Mouse (Mus musculus) layer of hippocampus, adult 18-20 months (tissue): ENCODE results near the gene Arhgef25. TPM values are rescaled to one million over a fixed set of nuclear protein-coding genes. Genes with fewer than 3 reads are reported as not detected.

Experiments
- DNase-seq, 2 experiments: peaks; one replicate each; pipeline ENCODE4 v3.0.0; 2022; ENCODE audit warnings: low spot score in 2 of 2
- total RNA-seq, 2 experiments: library from RNA; stranded (reverse); gene quantifications; 2 replicates each; pipeline ENCODE4 v1.2.3; 2021

The Arhgef25 gene
- total RNA-seq, 2 experiments from 2014 or later: 338 to 373 TPM

DNA sequence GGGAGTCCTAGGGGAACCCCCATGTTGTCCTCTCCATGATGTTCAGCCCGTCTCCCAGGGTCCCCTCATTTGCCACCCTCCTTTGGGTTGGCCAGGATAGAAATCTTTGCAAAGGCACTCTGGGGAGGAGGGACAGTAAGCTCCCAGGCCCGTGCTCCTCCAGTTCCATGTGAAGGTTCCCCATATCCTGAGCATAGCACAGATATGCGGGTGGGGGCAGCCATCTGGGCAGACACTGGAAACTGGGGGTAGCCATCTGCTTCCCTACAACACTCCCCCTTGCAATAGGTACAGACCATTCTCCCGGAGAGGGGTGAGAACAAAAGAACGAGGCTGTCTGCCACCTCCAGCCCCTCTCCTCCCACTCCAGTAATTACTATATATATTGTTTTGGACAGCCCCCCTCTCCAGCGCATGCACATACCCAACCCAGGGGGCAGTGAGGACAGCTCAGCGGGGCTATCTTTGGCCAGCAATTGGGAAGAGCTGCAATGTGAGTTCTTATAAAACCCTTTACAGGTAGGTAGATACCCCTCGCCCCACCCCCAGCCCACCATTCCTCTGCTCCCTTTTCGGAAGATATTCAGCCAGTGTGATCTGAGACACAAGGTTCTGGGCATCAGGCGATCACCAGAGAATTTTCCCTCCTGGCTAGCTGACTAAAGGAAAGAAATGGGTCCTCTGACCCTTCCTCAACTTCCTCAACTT, 2.4 kb downstream of the Arhgef25 start:
- DNase-seq: peak; percentile 89 to 95

DNA sequence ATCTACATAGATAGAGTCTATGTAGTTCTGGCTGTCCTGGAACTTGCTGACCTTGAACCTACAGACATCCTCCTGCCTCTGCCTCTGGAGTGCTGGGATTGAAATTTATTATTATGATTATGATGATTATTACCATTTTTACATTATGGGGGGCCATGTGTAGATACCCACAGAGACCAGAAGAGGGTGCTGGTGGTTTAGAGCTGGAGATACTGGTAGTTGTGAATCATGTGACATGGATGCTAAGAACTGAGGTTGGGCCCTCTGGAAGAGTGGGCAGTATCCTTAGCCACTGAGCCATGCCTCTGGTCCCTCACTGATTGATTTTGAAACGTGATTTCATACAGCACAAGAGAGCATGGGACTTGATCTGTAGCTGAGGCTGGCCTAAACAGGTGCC, 3.4 kb downstream of the Arhgef25 start:
- no peak for DNase-seq

DNA sequence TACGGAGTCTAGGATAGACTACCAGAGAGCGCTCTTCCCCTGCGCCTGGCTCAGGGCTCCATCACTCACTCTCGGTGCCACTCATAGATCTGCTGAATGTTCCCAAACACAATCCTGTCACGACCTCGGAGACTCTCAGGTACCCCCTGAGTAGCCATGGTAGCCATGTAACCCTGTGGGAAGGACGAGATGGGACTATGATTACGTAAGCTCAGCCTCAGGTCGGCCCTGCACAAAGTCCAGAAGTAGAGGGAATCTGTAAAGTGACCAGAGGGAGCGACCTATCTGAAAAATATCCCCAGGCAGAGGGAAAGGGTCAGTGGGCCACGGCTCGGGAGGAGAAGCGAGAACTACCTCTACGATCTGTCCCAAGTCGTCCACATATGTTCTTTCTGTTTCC, 4.4 kb downstream of the Arhgef25 start:
- DNase-seq: no peak

DNA sequence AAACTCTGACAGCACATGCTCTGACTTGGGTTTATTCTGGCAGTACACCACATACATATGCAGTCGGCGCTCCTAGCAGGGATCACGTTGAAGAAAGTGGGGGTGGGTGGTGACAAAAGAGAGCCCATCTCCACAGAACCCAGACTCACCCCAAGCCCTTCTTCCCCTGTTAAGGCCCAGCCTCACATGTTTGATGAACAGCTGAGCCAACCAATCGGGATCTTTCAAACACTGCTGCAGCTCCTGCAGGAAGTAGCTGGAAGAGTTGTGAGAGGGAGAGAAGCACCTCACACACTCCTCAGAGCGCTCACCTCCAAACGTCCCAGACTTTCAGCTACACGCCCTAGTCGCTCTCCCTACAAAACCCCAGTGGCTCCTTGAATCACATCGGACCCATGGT, 4.8 kb downstream of the Arhgef25 start:
- DNase-seq: no peak

DNA sequence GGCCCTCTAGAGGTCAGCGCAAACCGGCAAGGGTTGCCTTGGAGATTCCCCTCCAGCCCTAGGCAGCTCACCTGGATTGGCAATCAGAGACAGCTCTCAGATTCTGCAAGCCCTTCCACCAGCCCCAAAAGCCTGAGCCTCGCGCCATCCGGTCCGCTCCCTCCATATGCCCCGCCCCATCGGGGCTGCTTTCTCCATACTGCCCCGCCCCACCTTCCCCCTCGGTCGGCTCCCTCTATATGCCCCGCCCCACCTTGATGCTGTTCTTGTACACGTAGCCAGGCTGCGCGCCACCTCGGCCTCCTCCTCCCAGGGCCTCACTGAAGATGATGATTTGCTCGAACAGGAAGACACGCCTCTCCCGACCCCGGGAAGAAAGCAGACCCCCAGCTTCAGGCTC, 6.1 kb downstream of the Arhgef25 start:
- no peak for DNase-seq

- no peak for DNase-seq
These were observed 7.3 kb downstream of the Arhgef25 start for GRCm38 (mm10) chr10:127182624-127183023.

GRCm38 (mm10) chr10:127181566-127181965, 8.3 kb downstream of the Arhgef25 start:
- no peak for DNase-seq

- DNase-seq: no peak
These were observed 9.2 kb downstream of the Arhgef25 start for GRCm38 (mm10) chr10:127180695-127181047.

DNA sequence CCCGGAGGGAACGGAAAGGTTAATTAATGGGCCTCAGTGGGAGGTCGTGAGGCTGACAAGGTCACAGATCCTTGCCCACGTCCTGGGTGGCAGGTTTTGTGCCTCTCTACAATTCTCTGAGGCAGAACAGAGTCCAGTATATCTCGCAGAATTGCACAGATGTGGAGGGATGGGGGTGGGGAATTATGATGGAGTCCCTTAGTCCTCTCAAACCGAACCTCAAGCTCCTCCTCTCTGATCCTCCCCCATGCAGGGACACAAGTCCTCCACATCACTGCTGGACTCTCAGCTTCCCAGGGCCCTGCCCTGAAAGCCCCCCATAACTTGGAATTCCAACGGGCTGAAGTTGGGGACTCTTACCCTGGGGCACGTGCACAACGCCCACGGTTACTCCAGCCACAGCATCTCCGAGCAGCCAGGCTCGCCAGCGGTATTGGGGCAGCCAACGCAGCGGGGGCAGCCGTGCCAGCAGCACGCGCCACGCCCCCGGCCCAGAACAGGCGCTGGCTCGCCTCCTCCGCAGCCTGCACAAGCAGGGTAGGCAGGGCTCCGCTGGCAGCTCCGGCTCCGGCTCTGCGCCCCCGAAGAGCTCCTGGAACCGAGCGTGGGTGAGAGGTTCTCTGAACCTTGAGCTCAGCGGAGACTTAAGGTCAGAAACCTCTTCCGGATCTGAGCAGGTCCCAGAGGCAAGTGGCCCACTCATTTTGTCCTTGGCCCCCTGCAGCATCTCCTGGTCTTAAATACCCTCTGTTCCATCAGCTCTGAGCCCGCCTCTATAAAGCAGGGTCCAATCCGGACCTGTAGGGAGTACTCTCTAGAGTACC, 9.8 kb downstream of the Arhgef25 start, which contains the start of gene Slc26a10:
Slc26a10 (minus strand) TSS at position 775 of the 824 bp plus-strand sequence.
- peak in 1 of 2 experiments; percentile 82 for DNase-seq

- no peak for DNase-seq
These were observed 11.4 kb downstream of the Arhgef25 start for GRCm38 (mm10) chr10:127178286-127179027.

- DNase-seq: peak in 1 of 2 experiments; percentile 88
These were observed 12.2 kb downstream of the Arhgef25 start for GRCm38 (mm10) chr10:127177719-127178118.

GRCm38 (mm10) chr10:127177235-127177634, 12.6 kb downstream of the Arhgef25 start:
- no peak for DNase-seq

DNA sequence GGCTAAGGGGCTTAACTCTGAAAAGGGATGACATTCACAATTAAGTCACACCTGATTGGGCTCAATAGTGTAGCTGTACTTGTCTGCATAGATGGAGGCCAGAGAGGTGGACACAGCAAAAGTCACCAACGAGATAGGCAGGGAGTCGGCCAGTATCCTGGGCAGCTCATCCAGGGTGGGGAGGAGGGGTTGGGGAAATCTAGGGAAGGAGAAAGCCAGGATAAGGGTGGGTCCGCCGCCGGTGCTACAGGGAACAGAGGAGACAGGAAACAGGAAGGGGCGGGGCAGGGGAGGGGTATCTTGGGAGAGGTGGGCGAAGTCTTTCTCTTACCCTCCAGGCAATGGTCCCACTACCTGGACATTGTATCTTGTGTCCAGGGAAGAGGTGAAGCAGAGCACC, 13.1 kb downstream of the Arhgef25 start:
- no peak for DNase-seq

- peak in 1 of 2 experiments; percentile 4 for DNase-seq
These were observed 13.7 kb downstream of the Arhgef25 start for GRCm38 (mm10) chr10:127176228-127176627.

GRCm38 (mm10) chr10:127174170-127174569, 15.7 kb downstream of the Arhgef25 start:
- no peak for DNase-seq

- DNase-seq: no peak
These were observed 16.5 kb downstream of the Arhgef25 start for GRCm38 (mm10) chr10:127173148-127174065.

DNA sequence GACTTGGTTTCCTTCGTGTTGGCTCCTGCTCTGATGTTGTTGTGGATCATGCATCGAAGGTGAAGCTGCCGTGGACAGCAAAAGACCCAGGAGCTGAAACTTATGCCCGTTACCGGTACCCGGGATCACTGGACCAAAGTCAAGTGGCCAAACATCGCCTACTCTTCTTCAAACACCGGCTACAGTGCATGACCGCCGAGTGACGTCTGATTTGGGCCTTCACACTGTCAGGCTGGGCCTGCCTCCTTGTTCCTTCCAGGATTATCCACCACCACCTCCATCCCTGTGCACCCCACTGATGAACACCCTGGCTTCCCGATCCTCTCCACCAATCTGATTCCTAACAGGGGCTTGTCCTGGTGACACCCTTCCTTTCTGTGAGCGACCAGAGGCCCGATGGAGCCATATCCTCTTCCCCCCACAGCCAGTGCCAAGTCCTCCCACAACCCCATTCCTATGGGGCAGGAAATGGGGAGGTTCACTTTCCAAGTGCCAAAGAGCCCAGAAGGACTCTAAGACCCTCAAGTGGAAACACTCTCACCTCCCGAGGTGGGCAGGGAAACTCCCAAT, 18.2 kb downstream of the Arhgef25 start:
- no peak for DNase-seq

DNA sequence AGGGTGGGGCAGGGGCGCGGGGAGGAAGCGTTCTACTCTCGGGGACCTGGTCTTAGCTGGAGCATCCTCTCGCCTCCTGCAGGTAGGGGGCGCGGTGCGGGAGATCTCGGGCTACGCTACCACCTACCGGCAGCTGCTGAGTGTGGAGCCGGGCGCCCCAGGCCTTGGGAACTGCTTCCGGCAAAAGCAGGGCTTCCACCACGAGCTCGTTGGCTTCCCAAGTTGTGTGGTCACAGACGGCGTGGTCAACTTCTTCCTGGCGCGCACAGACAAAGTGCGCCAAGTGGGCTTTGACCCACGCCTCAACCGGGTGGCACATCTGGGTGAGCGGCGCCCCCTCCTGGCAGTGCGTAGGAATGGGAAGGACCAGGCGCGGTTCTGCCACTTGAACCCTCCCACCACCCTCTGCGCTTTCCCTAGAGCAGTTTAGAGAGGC, 19.0 kb downstream of the Arhgef25 start:
- DNase-seq: peak in 1 of 2 experiments; percentile 67

DNA sequence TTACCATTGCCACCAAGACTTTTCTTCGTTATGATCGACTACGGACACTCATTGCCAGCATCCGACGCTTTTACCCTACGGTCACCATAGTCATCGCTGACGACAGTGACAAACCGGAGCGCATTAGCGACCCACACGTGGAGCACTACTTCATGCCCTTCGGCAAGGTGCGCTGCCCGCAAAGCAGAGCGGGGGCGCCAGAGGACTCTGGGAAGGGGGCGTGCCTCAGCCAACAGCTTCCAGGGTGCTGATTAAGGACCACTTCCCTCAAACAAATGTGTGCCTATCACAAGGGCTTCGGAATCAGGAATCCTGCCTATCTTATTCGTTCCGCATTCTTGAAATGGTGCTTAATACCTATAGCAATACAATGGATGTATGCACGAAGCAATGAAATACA, 19.9 kb downstream of the Arhgef25 start:
- peak in 1 of 2 experiments; percentile 44 for DNase-seq

GRCm38 (mm10) chr10:127167614-127168192, 22.2 kb downstream of the Arhgef25 start:
- DNase-seq: peak in 1 of 2 experiments; percentile 23
